In the genomic region with DNA sequence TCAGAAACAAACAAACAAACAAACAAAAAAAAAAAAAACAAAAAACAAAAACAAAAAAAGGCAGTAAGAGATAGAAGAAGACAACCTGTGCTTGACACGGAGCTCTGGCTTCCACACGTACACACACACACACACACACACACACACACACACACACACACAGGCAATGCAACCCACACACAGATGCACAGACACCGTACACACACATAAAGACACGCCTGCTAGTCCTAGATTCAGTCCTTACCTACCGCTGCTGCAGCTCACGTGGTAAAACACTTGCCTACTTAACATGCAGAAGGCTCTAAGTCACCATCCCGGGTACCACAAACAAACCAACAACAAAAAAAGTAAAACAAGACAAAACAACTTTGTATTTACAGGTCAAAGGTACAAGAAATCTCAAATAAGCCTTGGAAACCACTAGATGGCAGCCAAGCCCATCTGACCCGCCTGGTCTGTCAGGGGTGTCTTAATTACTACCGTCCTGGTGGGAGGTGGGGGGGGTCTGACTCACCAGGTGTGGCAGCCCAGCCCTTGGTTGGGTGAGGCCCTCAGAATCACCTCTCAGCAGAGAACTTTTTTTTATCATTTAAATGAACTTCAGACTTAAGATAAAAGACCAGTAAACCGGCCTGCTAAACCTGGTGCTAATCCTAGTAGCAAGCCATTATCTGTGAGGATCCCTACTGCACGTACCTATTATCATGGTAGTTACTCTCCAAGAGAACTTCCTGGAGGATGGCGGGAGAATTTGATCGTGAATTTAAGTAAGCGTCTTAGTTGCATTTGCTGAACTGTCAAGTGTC, we compare ENCODE assay signal across 9 mouse cellular contexts. TPM values are rescaled to one million over a fixed set of nuclear protein-coding genes. Genes with fewer than 3 reads are reported as not detected.
A peak's percentile ranks its signal among the peaks of the same experiment; 100 is the strongest.
DNase-seq lines count a peak whose midpoint lies in the region; ATAC-seq and TF ChIP-seq lines count a peak whose summit lies in the region.
"Had no signal": no experiment of that assay in that cellular context is flagged by ENCODE, and none has a peak within 500 bp of the region (broad histone marks: within the 10 kb centered on the region; RNA-seq: fewer than 3 reads in every experiment).

No protein-coding gene starts in this region.

- 41% methylated on average over 14 of the region's 14 CpGs for WGBS in heart, adult 2 months
- WGBS in heart, embryonic 11.5 days (ENCODE audit: insufficient replicate concordance): 20% methylated on average over 14 of the region's 14 CpGs
- WGBS in kidney, postnatal 0 days: 33% methylated on average over 14 of the region's 14 CpGs
- 22% methylated on average over 14 of the region's 14 CpGs for WGBS in stomach, embryonic 16.5 days
- 21% methylated on average over 13 of the region's 14 CpGs for WGBS in hindbrain, embryonic 12.5 days

- no peaks in the 10 kb centered on the region for H3K27me3 ChIP-seq in heart, adult 2 months (ENCODE audit: control insufficient read depth, insufficient read depth, low read length)
- peaks cover under 1% of the 10 kb centered on the region for H3K27me3 ChIP-seq in heart, embryonic 11.5 days (ENCODE audit: control insufficient read depth, insufficient read depth, low read length)
- H3K27me3 ChIP-seq in kidney, postnatal 0 days (ENCODE audit: insufficient read depth, low read length): no peaks in the 10 kb centered on the region
- H3K27me3 ChIP-seq in stomach, embryonic 16.5 days (ENCODE audit: control insufficient read depth, insufficient read depth, low read length): no peaks in the 10 kb centered on the region
- peaks cover 19% of the 10 kb centered on the region for H3K27me3 ChIP-seq in hindbrain, embryonic 12.5 days

- DNase-seq in heart, adult 2 months: peak in 1 of 2 experiments; percentile 42
- DNase-seq in CD4-positive helper T cell, adult 2 months (ENCODE audit: low read depth, low spot score): peak; percentile 54
- peak; percentile 24 to 52 for DNase-seq in adrenal gland, postnatal 36 days
- peak; percentile 52 for DNase-seq in kidney, postnatal 0 days (ENCODE audit: low spot score)
- no peak for DNase-seq in frontal cortex, postnatal 25 days (ENCODE audit: low spot score in 2 of 2)

- H3K79me2 ChIP-seq in heart, adult 2 months (replicated peaks; ENCODE audit: control insufficient read depth, insufficient read depth, low read length): no peaks in the 10 kb centered on the region

- H3K9me3 ChIP-seq in heart, embryonic 11.5 days (replicated peaks; ENCODE audit: control insufficient read depth, low read length): no peaks in the 10 kb centered on the region
- H3K9me3 ChIP-seq in kidney, postnatal 0 days (replicated peaks; ENCODE audit: low read length): no peaks in the 10 kb centered on the region
- H3K9me3 ChIP-seq in stomach, embryonic 16.5 days (replicated peaks; ENCODE audit: control insufficient read depth, low read length): no peaks in the 10 kb centered on the region
- no peaks in the 10 kb centered on the region for H3K9me3 ChIP-seq in hindbrain, embryonic 12.5 days (replicated peaks)
- H3K9me3 ChIP-seq: limb, embryonic 12.5 days had no signal

- no peaks in the 10 kb centered on the region for H3K36me3 ChIP-seq in heart, adult 2 months (ENCODE audit: control insufficient read depth, insufficient read depth, low read length)
- H3K36me3 ChIP-seq in heart, embryonic 11.5 days (ENCODE audit: control insufficient read depth, insufficient read depth, low read length): no peaks in the 10 kb centered on the region
- no peaks in the 10 kb centered on the region for H3K36me3 ChIP-seq in kidney, postnatal 0 days (ENCODE audit: insufficient read depth, low read length)
- H3K36me3 ChIP-seq in stomach, embryonic 16.5 days (ENCODE audit: control insufficient read depth, insufficient read depth, low read length): no peaks in the 10 kb centered on the region
- H3K36me3 ChIP-seq in hindbrain, embryonic 12.5 days: no peaks in the 10 kb centered on the region
- H3K36me3 ChIP-seq: limb, embryonic 12.5 days had no signal

- no peak overlapping the region for H3K4me3 ChIP-seq in heart, adult 2 months
- H3K4me3 ChIP-seq in heart, embryonic 11.5 days (ENCODE audit: low read depth, low read length): no peak overlapping the region
- H3K4me3 ChIP-seq in kidney, postnatal 0 days (replicated peaks; ENCODE audit: low read depth, low read length): no peak overlapping the region
- H3K4me3 ChIP-seq in stomach, embryonic 16.5 days (replicated peaks; ENCODE audit: low read length): no peak overlapping the region
- H3K4me3 ChIP-seq in hindbrain, embryonic 12.5 days: no peak overlapping the region
- H3K4me3 ChIP-seq: limb, embryonic 12.5 days had no signal

- no peak for TF ChIP-seq POLR2A in heart, adult 2 months (IDR thresholded peaks at IDR 0.05; ENCODE audit: insufficient read depth, low read depth, low read length)

- H3K4me1 ChIP-seq in heart, adult 2 months (ENCODE audit: control insufficient read depth, insufficient read depth, low read length): peaks cover 3% of the 10 kb centered on the region; the same call in 1 of the 2 replicates
- H3K4me1 ChIP-seq in heart, embryonic 11.5 days (ENCODE audit: control insufficient read depth, insufficient read depth, low read length): no peaks in the 10 kb centered on the region
- H3K4me1 ChIP-seq in kidney, postnatal 0 days (replicated peaks; ENCODE audit: insufficient read depth, low read length): 0 out of 2 replicates have a peak, but pooled peaks cover 5% of the 10 kb centered on the region
- H3K4me1 ChIP-seq in stomach, embryonic 16.5 days (ENCODE audit: control insufficient read depth, insufficient read depth, low read length): no peaks in the 10 kb centered on the region
- H3K4me1 ChIP-seq in hindbrain, embryonic 12.5 days: 0 out of 2 replicates have a peak, but pooled peaks cover 2% of the 10 kb centered on the region

- H3K9ac ChIP-seq in heart, adult 2 months (ENCODE audit: low read depth, low read length): no peak overlapping the region
- H3K9ac ChIP-seq in heart, embryonic 11.5 days (ENCODE audit: low read depth, low read length): no peak overlapping the region
- no peak overlapping the region for H3K9ac ChIP-seq in kidney, postnatal 0 days (ENCODE audit: low read depth, low read length)
- no peak overlapping the region for H3K9ac ChIP-seq in stomach, embryonic 16.5 days (ENCODE audit: low read length)
- no peak overlapping the region for H3K9ac ChIP-seq in hindbrain, embryonic 12.5 days
- H3K9ac ChIP-seq: limb, embryonic 12.5 days had no signal

- no peak overlapping the region for H3K27ac ChIP-seq in heart, adult 2 months
- no peak overlapping the region for H3K27ac ChIP-seq in heart, embryonic 11.5 days (ENCODE audit: low read depth, low read length)
- H3K27ac ChIP-seq in kidney, postnatal 0 days: no peak overlapping the region
- no peak overlapping the region for H3K27ac ChIP-seq in stomach, embryonic 16.5 days (ENCODE audit: low read length)
- H3K27ac ChIP-seq in hindbrain, embryonic 12.5 days: no peak overlapping the region
- H3K27ac ChIP-seq: limb, embryonic 12.5 days had no signal

- TF ChIP-seq CTCF in heart, adult 2 months (IDR thresholded peaks at IDR 0.05): peak; percentile 78
- peak; percentile 75 for TF ChIP-seq CTCF in kidney, postnatal 0 days (IDR thresholded peaks at IDR 0.05; ENCODE audit: low read depth)

- H3K4me2 ChIP-seq in heart, embryonic 11.5 days: no peak overlapping the region
- H3K4me2 ChIP-seq in kidney, postnatal 0 days (ENCODE audit: low read length): no peak overlapping the region
- H3K4me2 ChIP-seq in stomach, embryonic 16.5 days (ENCODE audit: low read depth, low read length): no peak overlapping the region
- H3K4me2 ChIP-seq in hindbrain, embryonic 12.5 days (replicated peaks): no peak overlapping the region
- H3K4me2 ChIP-seq: limb, embryonic 12.5 days had no signal

- TF ChIP-seq EP300 in heart, adult 2 months (IDR thresholded peaks at IDR 0.05; ENCODE audit: insufficient read depth, low read depth, low read length): 0 out of 2 replicates have a peak, but pooled peaks have one; percentile 36

- intact Hi-C loops in heart, adult 2 months (cut with DNase I): loop anchor here (2.0 to 10.0 kb wide), 2 partner anchors 751 to 1191 kb away; no protein-coding TSS in a partner anchor

- no peak for ATAC-seq in heart, embryonic 11.5 days (replicated peaks; ENCODE audit: insufficient number of reproducible peaks, low FRiP score, low TSS enrichment)
- no peak for ATAC-seq in kidney, postnatal 0 days (replicated peaks; ENCODE audit: low FRiP score, low read depth)
- ATAC-seq in stomach, embryonic 16.5 days (ENCODE audit: insufficient read depth, low FRiP score): peak; percentile 71
- ATAC-seq in hindbrain, embryonic 12.5 days (ENCODE audit: low FRiP score): no peak

RNA-seq across cellular contexts. Expression of gene Foxo1, which starts 14.3 kb away (rescaled TPM):
- 10 to 100 TPM; 12.2 to 12.9 TPM for total RNA-seq in heart, adult 2 months (2021)
- polyA plus RNA-seq in heart, adult 2 months (2012; rRNA removed): 7.7 and 10.7 TPM in 2 replicates
- 7.1 and 7.8 TPM in 2 replicates for polyA plus RNA-seq in heart, embryonic 11.5 days (2014; fragmentation: Nextera tagmentation; extraction: Ambion mirVana)
- 10 to 100 TPM; 22.3 to 23.3 TPM for total RNA-seq in adrenal gland, postnatal 36 days (2021)
- 7.0 and 8.6 TPM in 2 replicates for polyA plus RNA-seq in kidney, postnatal 0 days (2015; fragmentation: Nextera tagmentation; extraction: Ambion mirVana)
- 4.4 and 5.1 TPM in 2 replicates for polyA plus RNA-seq in stomach, embryonic 16.5 days (2015; fragmentation: Nextera tagmentation; extraction: Ambion mirVana)
- polyA plus RNA-seq in hindbrain, embryonic 12.5 days (2016; fragmentation: Nextera tagmentation; extraction: Ambion mirVana): 5.7 and 6.2 TPM in 2 replicates

Comparison
In these comparisons a context has a peak if more than half of its experiments do, and no peak if none do; other contexts are left out.
1. DNase-seq: peak in CD4-positive helper T cell, adult 2 months (single experiment), adrenal gland, postnatal 36 days (2 of 2) and kidney, postnatal 0 days (single experiment); none in frontal cortex, postnatal 25 days (0 of 2).